Mouse (Mus musculus): ENCODE data around the gene Sez6. TPM values are rescaled to one million over a fixed set of nuclear protein-coding genes. Genes with fewer than 3 reads are reported as not detected.

Sez6 gene
- polyA plus RNA-seq, 1 experiment from 2014 or later: 0.84 TPM

DNA sequence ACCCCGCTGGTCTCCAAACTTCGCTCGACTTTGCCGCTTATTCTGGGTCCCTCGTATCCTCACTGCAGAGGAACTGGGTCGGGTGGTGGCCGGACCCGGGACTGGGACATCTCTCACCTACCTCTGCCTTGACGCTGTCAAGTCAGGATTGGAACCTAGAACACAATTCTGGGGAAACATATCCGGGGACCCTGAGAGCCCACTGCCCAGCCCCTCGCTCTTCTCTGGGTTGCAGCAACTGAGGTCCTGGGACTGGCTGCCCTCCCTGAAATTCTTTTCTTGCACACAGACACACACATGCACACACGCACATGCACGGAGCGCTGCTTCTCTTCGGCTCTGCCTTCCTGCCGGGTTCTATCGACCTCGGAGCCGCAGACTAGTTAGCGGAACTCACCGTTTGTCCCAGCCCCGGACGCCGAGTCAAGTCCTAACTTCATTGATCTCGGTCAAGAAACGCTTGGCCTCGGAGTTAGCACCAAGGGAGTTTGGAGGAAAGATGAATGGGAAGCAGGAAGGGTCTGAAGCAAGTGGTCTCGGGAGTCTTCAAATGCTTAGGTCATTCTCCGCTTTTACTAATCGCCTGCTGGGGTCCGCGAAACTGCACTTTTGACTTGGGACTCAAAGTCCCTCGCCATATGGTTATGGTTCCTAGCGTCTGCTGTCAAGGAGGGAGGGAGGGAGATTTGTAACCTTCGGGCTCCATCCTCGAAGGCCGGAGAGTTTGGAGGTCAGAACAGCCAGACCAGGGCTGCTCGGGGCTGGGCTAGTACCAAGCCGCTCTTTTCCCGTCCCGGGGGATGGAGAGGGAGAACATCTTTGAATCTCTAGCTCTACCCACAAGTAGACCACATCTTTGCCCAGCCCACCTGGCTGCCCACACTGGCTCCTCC, 1.2 kb downstream of the Sez6 start:
- Histone ChIP-seq H3K4me1 (peaks cover 22% of the 10 kb centered on the region), H3K9me3 (no peaks in the 10 kb centered on the region), H3K4me3 (peak overlapping the region; percentile 48), H3K36me3 (no peaks in the 10 kb centered on the region), H3K9ac (no peak overlapping the region), H3K4me2 (peak overlapping the region; percentile 99), H3K27me3 (peaks cover 78% of the 10 kb centered on the region), H3K27ac (no peak overlapping the region)
- no peak for ATAC-seq (ENCODE audit: insufficient number of reproducible peaks, low FRiP score, low TSS enrichment, low read depth)
- WGBS: 2% methylated on average over 41 of the region's 41 CpGs

DNA sequence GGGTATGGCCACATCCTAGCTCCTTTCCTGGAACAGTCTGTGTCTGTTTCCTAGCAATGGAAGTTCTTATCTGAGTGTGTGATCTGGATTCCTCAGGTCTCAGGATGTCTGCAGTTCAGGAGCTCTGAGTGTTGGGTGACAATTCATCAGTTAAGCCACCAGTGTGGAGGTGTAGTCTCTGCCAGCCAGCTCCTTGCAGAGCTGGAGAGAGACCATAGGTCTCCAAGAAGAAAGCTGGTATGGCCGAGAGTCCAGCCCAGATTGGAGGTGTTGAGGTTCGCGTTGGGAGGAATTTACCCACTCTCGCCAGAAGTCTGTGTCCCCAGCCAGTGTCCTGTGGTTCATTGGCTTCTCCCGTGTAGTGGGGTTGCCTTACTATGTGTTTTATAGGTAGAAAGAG, 2.0 kb downstream of the Sez6 start:
- Histone ChIP-seq H3K9ac (no peak overlapping the region), H3K36me3 (no peaks in the 10 kb centered on the region), H3K9me3 (no peaks in the 10 kb centered on the region), H3K4me1 (peaks cover 22% of the 10 kb centered on the region), H3K27me3 (peaks cover 81% of the 10 kb centered on the region), H3K4me3 (no peak overlapping the region), H3K4me2 (no peak overlapping the region), H3K27ac (no peak overlapping the region)
- no peak for ATAC-seq (ENCODE audit: insufficient number of reproducible peaks, low FRiP score, low TSS enrichment, low read depth)
- WGBS: 28% methylated on average over 5 of the region's 5 CpGs

DNA sequence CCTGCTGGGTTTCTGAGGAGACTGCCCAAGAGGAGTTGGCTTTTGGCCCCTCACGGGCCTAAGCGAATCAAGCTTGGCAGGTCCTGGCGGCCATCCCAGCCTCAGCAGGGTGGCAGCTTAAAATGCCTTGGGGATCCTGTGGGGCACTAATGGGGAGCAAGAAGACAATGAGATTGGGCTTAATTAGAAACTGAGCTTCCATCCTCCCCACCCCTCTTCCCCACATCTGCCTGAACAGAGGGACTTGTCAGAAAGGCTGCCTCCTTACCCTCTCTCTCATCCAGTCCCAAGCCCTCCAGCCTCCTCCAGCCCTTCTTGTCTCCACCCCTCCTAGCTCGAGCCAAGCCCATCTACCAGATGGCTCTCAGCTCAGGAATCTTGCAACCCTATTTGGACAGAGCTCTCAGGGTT, 3.5 kb downstream of the Sez6 start:
- no peak for ATAC-seq (ENCODE audit: insufficient number of reproducible peaks, low FRiP score, low TSS enrichment, low read depth)
- WGBS: 2% methylated on average over 4 of the region's 4 CpGs
- Histone ChIP-seq H3K4me2 (no peak overlapping the region), H3K36me3 (no peaks in the 10 kb centered on the region), H3K9me3 (no peaks in the 10 kb centered on the region), H3K4me3 (no peak overlapping the region), H3K27me3 (peaks cover 87% of the 10 kb centered on the region), H3K4me1 (peaks cover 22% of the 10 kb centered on the region), H3K27ac (no peak overlapping the region), H3K9ac (no peak overlapping the region)

DNA sequence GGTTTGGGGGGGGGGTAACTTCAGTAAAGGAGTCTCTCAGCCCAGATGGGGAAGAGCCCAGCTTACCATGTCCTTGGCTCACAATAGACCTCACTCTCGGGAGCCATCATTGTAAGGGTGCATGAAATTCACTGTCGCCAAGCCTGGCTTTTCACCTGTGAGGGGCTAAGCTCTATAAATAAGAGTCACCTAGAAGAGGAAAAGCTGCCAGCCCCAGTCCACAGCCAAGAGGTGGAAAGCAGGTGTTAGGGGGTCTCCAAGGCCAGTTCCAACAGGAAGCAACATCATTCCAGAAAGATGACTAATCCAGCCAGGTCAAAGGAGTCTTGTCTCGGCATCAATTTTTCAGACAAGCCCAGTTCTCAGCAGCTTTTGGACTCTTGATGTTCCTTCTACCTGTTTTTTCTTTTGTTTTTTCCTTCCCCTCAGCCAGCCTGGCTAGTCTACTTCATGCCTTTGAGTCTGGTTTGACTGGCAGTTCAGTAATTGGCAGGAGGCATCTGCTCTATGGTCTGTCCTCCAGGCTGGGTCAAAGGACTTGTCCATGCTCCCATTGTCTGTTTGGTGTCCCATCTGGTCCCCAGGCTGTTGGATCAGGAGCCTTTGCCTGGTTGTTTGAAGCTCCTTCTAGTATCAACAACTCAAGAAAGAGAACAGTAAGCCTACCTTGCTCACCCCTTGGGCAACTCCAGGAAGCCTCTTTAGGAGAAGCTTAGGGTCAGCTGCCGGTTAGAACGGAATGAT, 4.1 kb downstream of the Sez6 start:
- no peak overlapping the region for H3K27ac ChIP-seq
- no peak overlapping the region for H3K9ac ChIP-seq
- no peak overlapping the region for H3K4me3 ChIP-seq
- no peak for ATAC-seq (ENCODE audit: insufficient number of reproducible peaks, low FRiP score, low TSS enrichment, low read depth)
- H3K4me2 ChIP-seq: no peak overlapping the region
- peaks cover 22% of the 10 kb centered on the region for H3K4me1 ChIP-seq
- H3K36me3 ChIP-seq: no peaks in the 10 kb centered on the region
- H3K9me3 ChIP-seq: no peaks in the 10 kb centered on the region
- 52% methylated on average over 5 of the region's 5 CpGs for WGBS
- peaks cover 92% of the 10 kb centered on the region for H3K27me3 ChIP-seq

DNA sequence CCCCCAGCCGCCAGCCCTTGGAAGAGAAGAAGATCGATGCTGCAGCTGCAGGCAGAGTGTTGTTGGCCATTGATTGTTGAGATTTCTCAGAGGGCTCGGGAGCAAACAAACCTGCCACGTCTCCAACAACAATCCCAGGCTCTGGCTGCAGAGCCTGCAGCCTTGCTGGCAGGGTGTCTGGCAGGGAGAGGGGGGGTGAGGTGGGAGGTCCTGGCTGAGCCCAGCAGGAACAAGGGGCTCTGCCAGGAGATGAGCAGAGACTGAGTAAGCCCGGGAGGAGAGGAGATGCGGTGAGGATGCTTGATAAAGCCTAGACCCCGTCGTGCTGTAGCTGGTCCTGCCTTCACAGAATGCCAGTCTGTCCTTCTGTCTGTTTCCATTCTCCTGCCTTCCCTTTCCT, 6.2 kb downstream of the Sez6 start:
- no peaks in the 10 kb centered on the region for H3K9me3 ChIP-seq
- H3K4me3 ChIP-seq: no peak overlapping the region
- no peak overlapping the region for H3K4me2 ChIP-seq
- H3K27ac ChIP-seq: no peak overlapping the region
- H3K9ac ChIP-seq: no peak overlapping the region
- H3K27me3 ChIP-seq: peaks cover 73% of the 10 kb centered on the region
- H3K4me1 ChIP-seq: peaks cover 6% of the 10 kb centered on the region
- WGBS: 17% methylated on average over 8 of the region's 8 CpGs
- H3K36me3 ChIP-seq: no peaks in the 10 kb centered on the region
- ATAC-seq (ENCODE audit: insufficient number of reproducible peaks, low FRiP score, low TSS enrichment, low read depth): no peak

DNA sequence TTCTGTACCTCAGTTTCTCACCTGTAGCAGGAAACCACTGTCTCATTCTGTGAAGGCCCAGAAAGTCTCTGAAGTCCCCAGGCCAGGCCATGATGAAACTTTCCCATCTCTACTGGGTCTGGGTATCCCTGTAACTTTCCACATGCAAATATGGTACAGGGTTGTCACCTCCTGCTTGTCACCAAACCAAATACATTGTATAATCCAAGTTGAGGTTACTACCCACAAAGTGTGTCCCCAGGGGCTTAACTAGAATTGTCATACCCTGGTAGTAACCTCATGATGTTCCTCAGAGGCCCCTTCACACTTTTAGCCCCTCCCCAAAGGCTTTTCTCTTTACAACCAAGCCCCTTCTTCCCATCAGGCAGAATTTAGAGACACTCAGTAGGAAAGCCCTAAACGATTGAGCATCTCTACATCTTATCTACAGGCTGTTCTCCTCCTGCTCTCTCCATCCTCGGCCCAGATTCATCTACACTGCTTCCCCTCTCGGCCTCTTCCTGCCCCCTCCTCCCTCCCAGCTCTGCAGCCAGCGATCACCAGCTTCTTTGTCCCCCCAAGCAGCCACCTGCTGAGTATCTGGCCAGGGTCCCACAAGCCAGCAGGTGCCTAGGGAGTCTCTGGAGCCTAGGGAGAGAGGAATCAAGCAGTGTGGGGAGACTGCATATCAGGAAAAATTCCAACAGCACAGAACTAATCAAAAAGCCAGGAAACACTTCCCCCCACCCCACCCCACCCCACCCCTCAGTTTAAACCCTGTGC, 7.2 kb downstream of the Sez6 start:
- peaks cover 64% of the 10 kb centered on the region for H3K27me3 ChIP-seq
- no peak overlapping the region for H3K9ac ChIP-seq
- no peak overlapping the region for H3K4me2 ChIP-seq
- H3K4me3 ChIP-seq: no peak overlapping the region
- no peaks in the 10 kb centered on the region for H3K9me3 ChIP-seq
- no peak overlapping the region for H3K27ac ChIP-seq
- peaks cover 7% of the 10 kb centered on the region; the same call in 1 of the 2 replicates for H3K4me1 ChIP-seq
- ATAC-seq (ENCODE audit: insufficient number of reproducible peaks, low FRiP score, low TSS enrichment, low read depth): no peak
- 24% methylated on average over 4 of the region's 4 CpGs for WGBS
- no peaks in the 10 kb centered on the region for H3K36me3 ChIP-seq

DNA sequence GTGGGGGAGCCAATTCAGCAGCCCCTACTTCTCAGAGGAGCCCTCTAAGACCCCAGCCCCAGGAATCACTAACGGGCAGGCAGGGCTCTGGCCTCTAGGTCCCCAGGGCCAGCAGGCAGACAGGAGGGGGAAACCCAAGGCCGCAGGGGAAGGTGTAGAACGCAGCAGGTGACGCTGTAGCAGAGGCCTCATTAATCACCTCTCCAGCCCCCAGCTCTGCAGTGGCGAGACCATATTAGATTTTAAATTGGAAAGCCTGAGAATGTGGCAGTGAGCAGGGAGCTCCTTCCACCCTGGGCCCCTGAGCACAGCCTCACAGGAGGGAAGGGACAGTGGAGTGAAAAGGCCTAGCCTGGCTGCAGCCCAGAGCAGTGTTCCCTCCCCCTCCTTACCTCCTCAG, 11.6 kb downstream of the Sez6 start:
- Histone ChIP-seq H3K4me1 (peaks cover 4% of the 10 kb centered on the region; the same call in 1 of the 2 replicates), H3K9ac (no peak overlapping the region), H3K4me3 (no peak overlapping the region), H3K36me3 (no peaks in the 10 kb centered on the region), H3K27ac (no peak overlapping the region), H3K4me2 (no peak overlapping the region), H3K27me3 (peaks cover 33% of the 10 kb centered on the region), H3K9me3 (no peaks in the 10 kb centered on the region)
- WGBS: 16% methylated on average over 5 of the region's 5 CpGs
- no peak for ATAC-seq (ENCODE audit: insufficient number of reproducible peaks, low FRiP score, low TSS enrichment, low read depth)

DNA sequence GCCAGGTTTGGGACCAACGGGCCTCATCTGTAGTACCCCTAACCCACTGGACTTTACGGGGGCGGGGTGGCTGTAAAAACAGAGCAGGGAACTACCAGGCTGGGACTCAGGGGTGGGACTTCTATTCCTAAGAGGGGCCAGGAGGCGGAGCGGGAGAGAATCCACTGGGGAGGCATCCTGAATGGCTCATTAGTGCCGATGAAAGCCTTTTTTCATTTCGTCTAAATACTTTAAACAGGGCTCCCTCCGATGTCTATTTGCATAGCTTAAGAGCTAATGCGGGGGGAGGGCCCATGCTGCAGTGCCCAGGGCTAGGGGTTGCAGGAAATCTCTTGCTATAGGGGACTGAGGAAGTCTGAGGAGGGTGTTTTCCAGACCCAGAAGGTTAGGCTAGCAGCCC, 17.3 kb downstream of the Sez6 start:
- Histone ChIP-seq H3K36me3 (no peaks in the 10 kb centered on the region), H3K27ac (no peak overlapping the region), H3K4me3 (no peak overlapping the region), H3K4me1 (peaks cover 6% of the 10 kb centered on the region), H3K27me3 (peaks cover 47% of the 10 kb centered on the region), H3K9ac (no peak overlapping the region), H3K9me3 (no peaks in the 10 kb centered on the region), H3K4me2 (no peak overlapping the region)
- ATAC-seq (ENCODE audit: insufficient number of reproducible peaks, low FRiP score, low TSS enrichment, low read depth): no peak
- 6% methylated on average over 9 of the region's 9 CpGs for WGBS

DNA sequence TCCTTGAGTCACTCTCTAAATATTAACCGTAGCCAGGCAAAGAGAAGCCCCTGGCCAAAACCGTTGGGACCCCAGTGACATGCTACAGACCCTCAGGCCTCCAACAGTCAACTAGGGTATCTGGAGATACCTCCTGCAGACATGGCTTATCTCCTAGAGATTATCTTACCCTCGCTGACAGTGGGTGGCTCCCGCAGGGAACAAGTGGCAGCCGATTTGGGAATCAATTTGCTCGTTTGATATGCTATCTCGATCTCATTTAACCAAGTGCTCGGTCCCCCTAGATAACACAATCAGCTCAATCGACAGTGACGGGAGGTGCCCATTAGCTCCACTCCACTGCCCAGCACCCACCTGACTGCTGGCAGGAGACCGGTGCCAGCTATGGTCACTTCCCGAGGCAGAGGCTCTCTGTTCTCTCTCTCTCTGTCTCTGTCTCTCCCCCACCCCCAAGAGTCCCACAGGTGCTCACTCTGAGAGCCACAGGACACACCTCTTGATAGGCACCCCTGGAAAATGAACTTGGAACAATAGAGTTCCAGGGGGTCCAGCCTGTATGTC, 19.6 kb downstream of the Sez6 start:
- Histone ChIP-seq H3K9me3 (no peaks in the 10 kb centered on the region), H3K27ac (no peak overlapping the region), H3K4me2 (no peak overlapping the region), H3K9ac (no peak overlapping the region), H3K4me3 (no peak overlapping the region), H3K27me3 (peaks cover 50% of the 10 kb centered on the region), H3K4me1 (peaks cover 6% of the 10 kb centered on the region), H3K36me3 (no peaks in the 10 kb centered on the region)
- ATAC-seq (ENCODE audit: insufficient number of reproducible peaks, low FRiP score, low TSS enrichment, low read depth): no peak
- WGBS: 46% methylated on average over 12 of the region's 12 CpGs

DNA sequence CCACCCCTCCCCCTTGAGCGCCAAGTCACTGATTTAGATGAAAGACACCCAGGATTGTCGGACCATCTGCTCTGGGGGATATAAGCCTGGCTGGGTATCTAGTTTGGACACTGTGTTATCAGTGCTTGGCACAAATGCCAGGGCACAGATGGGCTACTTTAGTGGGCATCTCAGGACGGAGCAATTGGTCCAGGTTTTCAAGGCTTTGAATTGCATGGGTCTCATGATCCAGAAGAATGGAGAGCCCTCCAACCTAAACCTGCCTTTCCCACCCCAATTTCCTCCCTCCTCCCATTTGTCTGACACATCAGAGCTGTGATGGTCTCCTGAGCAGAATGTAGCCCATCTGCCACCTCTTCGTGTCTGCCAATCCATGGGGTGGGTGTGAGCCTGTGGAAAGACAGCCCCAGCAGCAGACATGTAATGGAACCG, 20.2 kb downstream of the Sez6 start:
- Histone ChIP-seq H3K4me2 (no peak overlapping the region), H3K9me3 (no peaks in the 10 kb centered on the region), H3K9ac (no peak overlapping the region), H3K36me3 (no peaks in the 10 kb centered on the region), H3K4me3 (no peak overlapping the region), H3K27ac (no peak overlapping the region), H3K4me1 (peaks cover 6% of the 10 kb centered on the region), H3K27me3 (peaks cover 54% of the 10 kb centered on the region)
- WGBS: 65% methylated on average over 5 of the region's 5 CpGs
- no peak for ATAC-seq (ENCODE audit: insufficient number of reproducible peaks, low FRiP score, low TSS enrichment, low read depth)

DNA sequence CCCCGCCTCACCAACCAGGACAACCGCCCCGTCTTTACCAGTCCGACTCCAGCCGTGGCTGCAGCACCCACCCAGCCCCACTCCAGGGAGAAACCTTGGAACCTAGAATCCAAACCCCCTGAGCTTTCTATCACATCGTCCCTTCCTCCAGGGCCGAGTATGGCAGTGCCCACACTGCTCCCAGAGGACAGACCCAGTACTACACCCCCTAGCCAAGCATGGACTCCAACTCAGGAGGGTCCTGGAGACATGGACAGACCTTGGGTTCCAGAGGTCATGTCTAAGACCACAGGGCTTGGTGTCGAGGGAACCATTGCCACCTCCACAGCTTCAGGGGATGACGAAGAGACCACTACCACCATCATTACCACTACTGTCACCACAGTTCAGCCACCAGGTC, 23.1 kb downstream of the Sez6 start:
- Histone ChIP-seq H3K4me2 (no peak overlapping the region), H3K9me3 (no peaks in the 10 kb centered on the region), H3K4me3 (no peak overlapping the region), H3K27me3 (peaks cover 47% of the 10 kb centered on the region), H3K36me3 (no peaks in the 10 kb centered on the region), H3K4me1 (no peaks in the 10 kb centered on the region), H3K9ac (no peak overlapping the region), H3K27ac (no peak overlapping the region)
- no peak for ATAC-seq (ENCODE audit: insufficient number of reproducible peaks, low FRiP score, low TSS enrichment, low read depth)
- WGBS: 37% methylated on average over 9 of the region's 9 CpGs

Data from limb, embryonic 15.5 days (tissue).